Mouse (Mus musculus): Measurements from ENCODE around the gene Mto1. TPM values are rescaled to one million over a fixed set of nuclear protein-coding genes. Genes with fewer than 3 reads are reported as not detected.
"Not testable (repeated sequence)": the region's sequence is repeated elsewhere in the genome, so short reads cannot be mapped to it uniquely, and the experiment has no call there.

Gene Mto1
- total and polyA plus RNA-seq, 3 experiments = 27.7 to 32.3 TPM; not detected in 1

GRCm38 (mm10) chr9:78479308-78479707 lies 31.3 kb downstream of the Mto1 start:
- peaks cover 10 to 16% of the 10 kb centered on the region in 2 experiments for H3K36me3 ChIP-seq (ENCODE audit: control insufficient read depth in 1 of 2, insufficient read depth in 2 of 2, low read length in 2 of 2)
- peak overlapping the region; percentile 42 for H3K27ac ChIP-seq (ENCODE audit: control insufficient read depth, low read depth, low read length)
- H3K9ac ChIP-seq (ENCODE audit: control insufficient read depth, low read depth, low read length, poor library complexity, severe bottlenecking) = peak overlapping the region; percentile 61
- peaks cover 30% of the 10 kb centered on the region for H3K79me2 ChIP-seq (ENCODE audit: control insufficient read depth, insufficient read depth, low read length, poor library complexity)
- DNase-seq (ENCODE audit: low read depth, low spot score) = peak; percentile 32
- not testable (repeated sequence) for H3K4me1 ChIP-seq (ENCODE audit: control insufficient read depth in 1 of 2, insufficient read depth in 2 of 2, low read length in 2 of 2); H3K9me3 ChIP-seq (replicated peaks; ENCODE audit: insufficient read depth, low read length); H3K27me3 ChIP-seq (ENCODE audit: control insufficient read depth in 1 of 2, insufficient read depth in 2 of 2, low read length in 2 of 2)
- TF ChIP-seq POLR2A (IDR thresholded peaks at IDR 0.05; ENCODE audit: control insufficient read depth in 1 of 2, insufficient read depth in 1 of 2, low read depth in 1 of 2, low read length in 2 of 2, poor library complexity in 1 of 2) (0 out of 4 replicates have a peak, but pooled peaks of 1 of the 2 experiments have one; percentile 24), CHD1 (IDR thresholded peaks at IDR 0.05; ENCODE audit: low read depth, low read length) (0 out of 2 replicates have a peak, but pooled peaks have one; percentile 82)
- H3K4me3 ChIP-seq (ENCODE audit: control insufficient read depth in 1 of 2, insufficient read depth in 1 of 2, low read depth in 2 of 2, low read length in 2 of 2) = peak overlapping the region; percentile 58 to 84

- not testable (repeated sequence) for H3K9me3 ChIP-seq (replicated peaks; ENCODE audit: insufficient read depth, low read length); H3K27me3 ChIP-seq (ENCODE audit: control insufficient read depth in 1 of 2, insufficient read depth in 2 of 2, low read length in 2 of 2); H3K4me1 ChIP-seq (ENCODE audit: control insufficient read depth in 1 of 2, insufficient read depth in 2 of 2, low read length in 2 of 2)
- H3K4me3 ChIP-seq (ENCODE audit: control insufficient read depth in 1 of 2, insufficient read depth in 1 of 2, low read depth in 2 of 2, low read length in 2 of 2) = peak overlapping the region; percentile 84 to 88
- peaks cover 30% of the 10 kb centered on the region for H3K79me2 ChIP-seq (ENCODE audit: control insufficient read depth, insufficient read depth, low read length, poor library complexity)
- peak; percentile 53 for DNase-seq (ENCODE audit: low read depth, low spot score)
- H3K27ac ChIP-seq (ENCODE audit: control insufficient read depth, low read depth, low read length) = peak overlapping the region; percentile 86
- peak overlapping the region; percentile 95 for H3K9ac ChIP-seq (ENCODE audit: control insufficient read depth, low read depth, low read length, poor library complexity, severe bottlenecking)
- peaks cover 10 to 16% of the 10 kb centered on the region in 2 experiments for H3K36me3 ChIP-seq (ENCODE audit: control insufficient read depth in 1 of 2, insufficient read depth in 2 of 2, low read length in 2 of 2)
Observed at GRCm38 (mm10) chr9:78480227-78480626, 32.2 kb downstream of the Mto1 start.

DNA sequence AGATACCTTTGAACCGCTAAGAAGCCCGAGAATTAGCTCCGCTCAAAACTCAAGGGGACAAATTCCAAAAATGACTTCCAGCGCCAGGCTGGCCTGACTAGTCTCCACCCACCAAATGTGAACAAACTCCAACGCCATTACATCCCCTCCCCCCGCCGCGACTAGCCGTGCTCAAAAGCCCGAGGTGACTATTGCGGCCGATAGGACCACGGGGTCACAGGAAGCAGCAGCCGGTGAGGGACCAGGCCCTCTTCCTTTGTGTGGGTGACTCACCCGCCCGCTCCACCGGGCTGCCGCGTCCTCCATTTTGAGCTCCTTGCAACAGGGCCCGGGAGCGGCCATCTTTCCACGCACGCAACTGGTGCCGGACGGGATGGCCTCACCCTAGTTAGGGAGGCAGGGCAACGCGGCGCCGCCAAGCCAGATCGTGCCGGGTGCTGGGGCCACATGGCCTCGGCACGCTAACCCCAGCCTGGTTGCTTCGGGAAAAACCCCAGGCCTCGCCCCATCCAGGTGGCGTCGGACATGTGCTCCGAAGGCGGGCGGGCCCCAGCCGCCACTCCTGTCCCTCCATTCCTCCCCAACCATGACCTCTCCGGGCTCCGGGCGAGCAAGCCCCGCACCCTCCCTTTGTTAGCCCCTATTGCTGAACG lies 32.8 kb downstream of the Mto1 start:
- Histone ChIP-seq H3K36me3 (ENCODE audit: control insufficient read depth in 1 of 2, insufficient read depth in 2 of 2, low read length in 2 of 2) (peaks cover 10 to 16% of the 10 kb centered on the region in 2 experiments), H3K4me1 (ENCODE audit: control insufficient read depth in 1 of 2, insufficient read depth in 2 of 2, low read length in 2 of 2) (peaks cover 0 to 3% of the 10 kb centered on the region in 2 experiments; a peak in 2 of 4 replicates), H3K79me2 (ENCODE audit: control insufficient read depth, insufficient read depth, low read length, poor library complexity) (peaks cover 30% of the 10 kb centered on the region), H3K4me3 (ENCODE audit: control insufficient read depth in 1 of 2, insufficient read depth in 1 of 2, low read depth in 2 of 2, low read length in 2 of 2) (peak overlapping the region; percentile 84 to 88), H3K9me3 (replicated peaks; ENCODE audit: insufficient read depth, low read length) (no peaks in the 10 kb centered on the region), H3K9ac (ENCODE audit: control insufficient read depth, low read depth, low read length, poor library complexity, severe bottlenecking) (peak overlapping the region; percentile 95), H3K27ac (ENCODE audit: control insufficient read depth, low read depth, low read length) (peak overlapping the region; percentile 86), H3K27me3 (ENCODE audit: control insufficient read depth in 1 of 2, insufficient read depth in 2 of 2, low read length in 2 of 2) (0 out of 4 replicates have a peak, but pooled peaks cover 0 to 2% of the 10 kb centered on the region in 2 experiments)
- DNase-seq (ENCODE audit: low read depth, low spot score) = peak; percentile 75
- TF ChIP-seq NRF1 (IDR thresholded peaks at IDR 0.05; ENCODE audit: insufficient read depth, low read depth, low read length, poor library complexity, severe bottlenecking) = no peak
- no peak for TF ChIP-seq ETS1 (IDR thresholded peaks at IDR 0.05; ENCODE audit: low read depth, low read length)
- TF ChIP-seq SIN3A (IDR thresholded peaks at IDR 0.05; ENCODE audit: low read length) = peak; percentile 52; the same call in 1 of the 2 replicates
- TF ChIP-seq CHD1 (IDR thresholded peaks at IDR 0.05; ENCODE audit: low read depth, low read length) = no peak; the same call in 1 of the 2 replicates
- TF ChIP-seq RCOR1 (IDR thresholded peaks at IDR 0.05; ENCODE audit: low read depth, low read length) = no peak
- TF ChIP-seq GATA1 (IDR thresholded peaks at IDR 0.05; ENCODE audit: low read depth, low read length) = no peak
- peak; percentile 29 to 48; a peak in 3 of 4 replicates for TF ChIP-seq POLR2A (IDR thresholded peaks at IDR 0.05; ENCODE audit: control insufficient read depth in 1 of 2, insufficient read depth in 1 of 2, low read depth in 1 of 2, low read length in 2 of 2, poor library complexity in 1 of 2)
- TF ChIP-seq MAZ (IDR thresholded peaks at IDR 0.05; ENCODE audit: low read depth, low read length) = peak; percentile 33; the same call in 1 of the 2 replicates
- 0 out of 2 replicates have a peak, but pooled peaks have one; percentile 30 for TF ChIP-seq MYC (IDR thresholded peaks at IDR 0.05; ENCODE audit: low read depth, low read length)
- TF ChIP-seq ELF1 (IDR thresholded peaks at IDR 0.05; ENCODE audit: low read depth, low read length) = 0 out of 2 replicates have a peak, but pooled peaks have one; percentile 25
- TF ChIP-seq MAX (IDR thresholded peaks at IDR 0.05; ENCODE audit: low read length) = peak; percentile 10; the same call in 1 of the 2 replicates
- no peak for TF ChIP-seq TAL1 (IDR thresholded peaks at IDR 0.05; ENCODE audit: low read length)
- no peak for TF ChIP-seq UBTF (IDR thresholded peaks at IDR 0.05; ENCODE audit: borderline replicate concordance, insufficient read depth, low read depth, low read length)
- TF ChIP-seq MXI1 (IDR thresholded peaks at IDR 0.05; ENCODE audit: low read depth, low read length) = no peak; the same call in 1 of the 2 replicates
- TF ChIP-seq ZC3H11A (IDR thresholded peaks at IDR 0.05; ENCODE audit: low read depth, low read length) = no peak
- no peak; a peak in 1 of 4 replicates for TF ChIP-seq EP300 (IDR thresholded peaks at IDR 0.05; ENCODE audit: low read depth in 1 of 2, low read length in 2 of 2)
- no peak; the same call in 1 of the 2 replicates for TF ChIP-seq E2F4 (IDR thresholded peaks at IDR 0.05; ENCODE audit: borderline replicate concordance, low read depth, low read length)
- TF ChIP-seq POLR2AphosphoS2 (IDR thresholded peaks at IDR 0.05; ENCODE audit: low read length) = peak; percentile 17; the same call in 1 of the 2 replicates
- TF ChIP-seq CHD2 (IDR thresholded peaks at IDR 0.05; ENCODE audit: low read length) = no peak
- no peak for TF ChIP-seq USF2 (IDR thresholded peaks at IDR 0.05; ENCODE audit: borderline replicate concordance in 1 of 2, insufficient read depth in 1 of 2, low read depth in 1 of 2, low read length in 2 of 2)
- TF ChIP-seq USF1 (IDR thresholded peaks at IDR 0.05; ENCODE audit: low read depth, low read length) = no peak
- no peak for TF ChIP-seq RAD21 (IDR thresholded peaks at IDR 0.05; ENCODE audit: low read depth, low read length)
- no peak for TF ChIP-seq MAFK (IDR thresholded peaks at IDR 0.05; ENCODE audit: borderline replicate concordance, low read depth, low read length)
